Mouse (Mus musculus): ENCODE measurements at regions not wholly inside any gene's neighbourhood (a gene's known extent, or its start where the extent isn't known, plus 50 kb on each side); places are given as distances from the start of the nearest gene placed in this dataset.

DNA sequence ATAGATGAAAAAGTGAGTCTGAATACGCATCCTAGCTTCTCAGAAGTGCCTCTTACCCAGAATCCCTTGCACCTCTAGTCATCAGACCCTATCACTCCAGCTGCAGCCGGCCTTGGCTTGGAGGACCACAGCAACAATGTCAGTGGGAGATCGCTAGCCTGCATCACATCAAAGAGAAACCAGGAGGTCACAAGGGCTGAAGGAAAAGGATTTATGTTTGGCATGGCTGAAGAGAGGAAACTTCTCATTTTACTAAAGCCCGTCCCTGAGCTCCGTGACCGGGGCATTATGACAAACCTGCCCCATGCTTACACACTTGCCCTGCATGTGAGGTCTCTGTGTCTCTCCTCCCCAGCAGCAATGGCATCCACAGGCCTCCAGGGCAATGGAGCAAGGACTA lies 63.8 kb upstream of the Irf2bp2 start:
- peaks cover 20% of the 10 kb centered on the region for H3K4me1 ChIP-seq (ENCODE audit: control insufficient read depth, insufficient read depth, low read length)
- TF ChIP-seq POLR2A (IDR thresholded peaks at IDR 0.05; ENCODE audit: insufficient read depth, low read depth, low read length) (no peak), CTCF (IDR thresholded peaks at IDR 0.05) (no peak), EP300 (IDR thresholded peaks at IDR 0.05; ENCODE audit: insufficient read depth, low read depth, low read length) (no peak)
- H3K36me3 ChIP-seq (ENCODE audit: control insufficient read depth, insufficient read depth, low read length), result no peaks in the 10 kb centered on the region
- no peak overlapping the region for H3K9ac ChIP-seq (ENCODE audit: low read depth, low read length)
- DNase-seq, result no peak
- intact Hi-C loops (cut with DNase I), result no loop called here
- WGBS, result 96% methylated on average over 6 of the region's 6 CpGs
- H3K79me2 ChIP-seq (replicated peaks; ENCODE audit: control insufficient read depth, insufficient read depth, low read length), result no peaks in the 10 kb centered on the region
- no peak overlapping the region for H3K4me3 ChIP-seq
- H3K27ac ChIP-seq, result no peak overlapping the region
- H3K27me3 ChIP-seq (ENCODE audit: control insufficient read depth, insufficient read depth, low read length), result no peaks in the 10 kb centered on the region

DNA sequence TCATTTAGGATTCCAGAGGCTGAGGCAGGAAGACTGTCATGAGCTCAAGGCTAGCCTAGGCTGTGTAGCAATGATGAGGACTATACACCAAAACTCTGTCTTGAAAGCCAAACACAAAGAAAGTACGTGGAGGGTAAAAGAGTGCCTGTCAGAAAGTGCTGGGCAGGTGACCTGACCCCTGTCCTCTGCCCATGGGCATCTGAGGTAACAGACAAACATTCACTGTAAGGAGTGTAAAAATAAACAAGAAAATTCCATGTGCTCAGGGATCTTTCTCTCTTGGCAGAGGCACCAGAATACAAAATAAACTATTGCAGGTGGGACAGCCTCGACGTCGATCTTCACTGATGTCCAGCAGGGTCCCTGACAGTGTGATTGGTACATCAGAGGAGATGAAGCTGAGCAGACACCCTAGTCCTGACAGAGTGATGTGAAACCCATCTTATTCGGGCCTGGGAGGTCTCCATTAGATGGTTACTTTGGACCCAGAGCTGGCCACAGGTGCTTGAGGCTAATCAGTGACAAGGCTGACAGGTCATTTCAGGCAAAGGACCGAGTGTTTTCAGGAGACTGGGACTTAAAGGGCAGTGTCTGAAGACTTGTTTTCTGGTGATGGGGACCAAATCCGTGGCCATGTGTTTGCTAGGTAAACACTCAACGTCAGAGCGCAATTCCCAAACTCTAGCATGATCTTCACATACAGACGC lies 62.9 kb upstream of the Irf2bp2 start:
- TF ChIP-seq POLR2A (IDR thresholded peaks at IDR 0.05; ENCODE audit: insufficient read depth, low read depth, low read length), result no peak
- TF ChIP-seq CTCF (IDR thresholded peaks at IDR 0.05), result no peak
- 76% methylated on average over 10 of the region's 10 CpGs for WGBS
- intact Hi-C loops (cut with DNase I), result no loop called here
- Histone ChIP-seq H3K36me3 (ENCODE audit: control insufficient read depth, insufficient read depth, low read length) (no peaks in the 10 kb centered on the region), H3K27ac (no peak overlapping the region), H3K4me1 (ENCODE audit: control insufficient read depth, insufficient read depth, low read length) (peaks cover 15% of the 10 kb centered on the region), H3K9ac (ENCODE audit: low read depth, low read length) (no peak overlapping the region), H3K4me3 (no peak overlapping the region), H3K27me3 (ENCODE audit: control insufficient read depth, insufficient read depth, low read length) (no peaks in the 10 kb centered on the region), H3K79me2 (replicated peaks; ENCODE audit: control insufficient read depth, insufficient read depth, low read length) (no peaks in the 10 kb centered on the region)
- DNase-seq, result no peak

DNA sequence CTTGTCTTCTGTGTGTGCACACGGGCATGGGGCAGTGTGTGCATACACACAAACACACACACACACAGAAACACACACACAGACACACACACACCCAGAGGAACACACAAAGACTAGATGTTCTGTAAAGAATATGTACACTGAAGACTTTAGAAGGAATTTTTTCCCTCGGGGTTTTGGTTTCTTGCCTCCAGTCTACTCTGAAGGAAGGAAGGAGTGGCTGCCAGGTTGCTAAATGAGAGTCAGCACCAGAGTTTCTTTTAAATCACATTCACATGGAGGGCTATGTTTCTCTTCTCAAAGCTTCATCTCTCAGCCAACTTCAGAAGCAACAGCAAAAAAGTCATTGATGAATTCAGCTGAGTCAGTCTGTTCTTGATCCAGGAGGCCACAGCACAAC lies 61.8 kb upstream of the Irf2bp2 start:
- intact Hi-C loops (cut with DNase I), result no loop called here

DNA sequence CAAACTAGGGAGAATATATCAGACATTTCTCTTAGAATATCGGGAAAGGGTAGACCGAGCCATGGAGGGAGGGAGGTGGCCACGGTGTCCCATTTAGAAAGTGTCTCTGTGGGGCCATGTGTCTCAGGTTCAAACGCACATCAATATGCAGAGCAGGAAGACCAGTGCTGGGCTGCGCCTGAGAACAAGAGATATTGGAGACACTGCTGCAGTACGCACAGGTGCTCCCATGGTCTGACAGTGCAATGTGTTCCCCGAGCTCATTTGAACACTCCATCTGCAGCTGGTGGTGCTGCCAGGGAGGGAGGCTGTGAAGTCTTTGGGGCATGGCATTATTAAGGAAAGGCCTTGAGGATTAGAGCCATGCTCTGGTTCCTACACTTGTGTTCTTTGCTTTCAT lies 60.6 kb upstream of the Irf2bp2 start:
- no peak overlapping the region for H3K27ac ChIP-seq

More for the DNA sequence above, 61.8 kb upstream of the Irf2bp2 start:
- H3K4me1 ChIP-seq (ENCODE audit: control insufficient read depth, insufficient read depth, low read length), result peaks cover 7% of the 10 kb centered on the region
- no peaks in the 10 kb centered on the region for H3K79me2 ChIP-seq (replicated peaks; ENCODE audit: control insufficient read depth, insufficient read depth, low read length)
- WGBS, result 44% methylated on average over 2 of the region's 2 CpGs
- no peak overlapping the region for H3K27ac ChIP-seq
- no peaks in the 10 kb centered on the region for H3K27me3 ChIP-seq (ENCODE audit: control insufficient read depth, insufficient read depth, low read length)
- TF ChIP-seq EP300 (IDR thresholded peaks at IDR 0.05; ENCODE audit: insufficient read depth, low read depth, low read length) (no peak), CTCF (IDR thresholded peaks at IDR 0.05) (no peak), POLR2A (IDR thresholded peaks at IDR 0.05; ENCODE audit: insufficient read depth, low read depth, low read length) (no peak)
- no peaks in the 10 kb centered on the region for H3K36me3 ChIP-seq (ENCODE audit: control insufficient read depth, insufficient read depth, low read length)
- no peak overlapping the region for H3K4me3 ChIP-seq
- DNase-seq, result no peak
- no peak overlapping the region for H3K9ac ChIP-seq (ENCODE audit: low read depth, low read length)

DNA sequence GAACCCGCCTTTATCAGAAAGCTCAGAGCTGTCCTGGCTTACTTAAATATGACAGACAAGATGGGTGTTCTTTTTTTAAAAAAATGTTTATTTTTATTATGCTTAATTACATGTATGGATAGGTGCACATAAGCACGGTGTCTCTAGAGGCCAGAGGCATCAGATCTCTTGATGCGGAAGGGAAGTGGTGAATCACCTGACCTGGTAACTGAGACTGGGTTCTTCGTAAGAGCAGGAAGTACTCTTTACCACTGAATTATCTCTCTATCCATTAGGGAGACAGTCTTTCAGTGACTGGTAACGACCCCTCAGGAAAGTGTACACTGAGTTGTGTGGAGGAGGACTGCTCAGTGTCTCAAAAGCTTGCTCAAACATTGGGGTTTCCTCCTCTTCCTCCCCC lies 58.4 kb upstream of the Irf2bp2 start:
- Histone ChIP-seq H3K9ac (ENCODE audit: low read depth, low read length) (no peak overlapping the region), H3K27me3 (ENCODE audit: control insufficient read depth, insufficient read depth, low read length) (no peaks in the 10 kb centered on the region), H3K27ac (no peak overlapping the region), H3K79me2 (replicated peaks; ENCODE audit: control insufficient read depth, insufficient read depth, low read length) (no peaks in the 10 kb centered on the region), H3K4me3 (no peak overlapping the region), H3K36me3 (ENCODE audit: control insufficient read depth, insufficient read depth, low read length) (no peaks in the 10 kb centered on the region), H3K4me1 (ENCODE audit: control insufficient read depth, insufficient read depth, low read length) (no peaks in the 10 kb centered on the region; the same call in 1 of the 2 replicates)
- WGBS, result 76% methylated on average over 5 of the region's 5 CpGs
- no peak for DNase-seq
- intact Hi-C loops (cut with DNase I), result no loop called here
- TF ChIP-seq CTCF (IDR thresholded peaks at IDR 0.05), result no peak
- no peak for TF ChIP-seq POLR2A (IDR thresholded peaks at IDR 0.05; ENCODE audit: insufficient read depth, low read depth, low read length)
- no peak for TF ChIP-seq EP300 (IDR thresholded peaks at IDR 0.05; ENCODE audit: insufficient read depth, low read depth, low read length)

More for the DNA sequence above, 60.6 kb upstream of the Irf2bp2 start:
- peaks cover under 1% of the 10 kb centered on the region for H3K4me1 ChIP-seq (ENCODE audit: control insufficient read depth, insufficient read depth, low read length)
- intact Hi-C loops (cut with DNase I), result no loop called here
- no peaks in the 10 kb centered on the region for H3K36me3 ChIP-seq (ENCODE audit: control insufficient read depth, insufficient read depth, low read length)
- no peak for DNase-seq
- no peaks in the 10 kb centered on the region for H3K79me2 ChIP-seq (replicated peaks; ENCODE audit: control insufficient read depth, insufficient read depth, low read length)
- no peaks in the 10 kb centered on the region for H3K27me3 ChIP-seq (ENCODE audit: control insufficient read depth, insufficient read depth, low read length)
- no peak overlapping the region for H3K9ac ChIP-seq (ENCODE audit: low read depth, low read length)
- whole genome bisulfite sequencing, result 93% methylated on average over 7 of the region's 7 CpGs
- no peak for TF ChIP-seq POLR2A (IDR thresholded peaks at IDR 0.05; ENCODE audit: insufficient read depth, low read depth, low read length)
- TF ChIP-seq CTCF (IDR thresholded peaks at IDR 0.05), result no peak
- no peak for TF ChIP-seq EP300 (IDR thresholded peaks at IDR 0.05; ENCODE audit: insufficient read depth, low read depth, low read length)
- H3K4me3 ChIP-seq, result no peak overlapping the region

DNA sequence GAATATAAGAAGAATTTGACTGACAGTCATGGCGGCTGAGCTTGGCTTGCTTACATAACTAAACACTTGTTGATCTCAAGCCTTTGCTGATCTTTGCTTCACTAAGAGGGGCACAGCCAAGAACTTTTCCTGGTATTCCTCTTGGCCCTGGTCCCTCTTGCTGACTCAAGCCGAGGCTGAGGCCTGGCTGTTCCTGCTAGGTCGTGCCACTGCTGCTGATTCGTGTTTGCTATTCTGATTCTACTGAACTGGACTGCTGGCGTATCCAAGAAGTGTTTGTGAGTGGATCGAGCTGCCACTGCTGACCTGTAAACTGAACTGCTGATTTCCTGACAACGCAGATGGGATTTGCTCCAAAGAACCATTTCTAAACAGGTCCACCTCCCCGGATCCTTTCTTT lies 57.2 kb upstream of the Irf2bp2 start:
- Histone ChIP-seq H3K36me3 (ENCODE audit: control insufficient read depth, insufficient read depth, low read length) (no peaks in the 10 kb centered on the region), H3K27ac (no peak overlapping the region), H3K9ac (ENCODE audit: low read depth, low read length) (no peak overlapping the region), H3K4me1 (ENCODE audit: control insufficient read depth, insufficient read depth, low read length) (no peaks in the 10 kb centered on the region; the same call in 1 of the 2 replicates), H3K27me3 (ENCODE audit: control insufficient read depth, insufficient read depth, low read length) (no peaks in the 10 kb centered on the region), H3K4me3 (no peak overlapping the region), H3K79me2 (replicated peaks; ENCODE audit: control insufficient read depth, insufficient read depth, low read length) (no peaks in the 10 kb centered on the region)
- no peak for TF ChIP-seq POLR2A (IDR thresholded peaks at IDR 0.05; ENCODE audit: insufficient read depth, low read depth, low read length)
- no peak for TF ChIP-seq EP300 (IDR thresholded peaks at IDR 0.05; ENCODE audit: insufficient read depth, low read depth, low read length)
- TF ChIP-seq CTCF (IDR thresholded peaks at IDR 0.05), result no peak
- intact Hi-C loops (cut with DNase I), result no loop called here
- no peak for DNase-seq
- 62% methylated on average over 8 of the region's 8 CpGs for WGBS

Measured in heart, adult 2 months (tissue).